Mouse (Mus musculus) layer of hippocampus, adult 2 months (tissue): Measurements from ENCODE around the gene Mymx. TPM values are rescaled to one million over a fixed set of nuclear protein-coding genes. Genes with fewer than 3 reads are reported as not detected.

Experiments
- DNase-seq, 2 experiments: peaks; one replicate each; pipeline ENCODE4 v3.0.0; 2022; ENCODE audit warnings: low spot score in 2 of 2
- H3K27ac ChIP-seq: fragments of 200-600 bp; 2 replicates; pipeline ENCODE4 v1.8.1; 2022
- H3K4me3 ChIP-seq: fragments of 200-600 bp; 2 replicates; pipeline ENCODE4 v1.8.1; 2022; ENCODE audit warnings: mild to moderate bottlenecking
- CTCF ChIP-seq: fragments of 200-600 bp; conservative IDR thresholded peaks from 2 replicates; pipeline ENCODE4 v1.8.1; 2022; ENCODE audit warnings: antibody characterized with exemption, mild to moderate bottlenecking, moderate library complexity
- total RNA-seq, 2 experiments: library from RNA; stranded (reverse); gene quantifications; 2 replicates each; pipeline ENCODE4 v1.2.3; 2021

The Mymx gene
- total RNA-seq, 2 experiments from 2014 or later: not detected

- no peak for TF ChIP-seq CTCF
Observed at GRCm38 (mm10) chr17:45600267-45600666, 1.6 kb downstream of the Mymx start.

GRCm38 (mm10) chr17:45599446-45600242, 2.3 kb downstream of the Mymx start, which contains the start of gene Slc29a1:
TSS of gene Slc29a1 (minus strand) at chr17:45599606.
- peak within 1 kb of the TSS; percentile 26; the same call in 1 of the 2 replicates for H3K4me3 ChIP-seq
- H3K27ac ChIP-seq: no peak within 1 kb of the TSS
- no peak for TF ChIP-seq CTCF
- no peak for DNase-seq

More at GRCm38 (mm10) chr17:45600267-45600666, 1.6 kb downstream of the Mymx start:
- DNase-seq: no peak
- no peak overlapping the region for H3K27ac ChIP-seq
- H3K4me3 ChIP-seq: no peak overlapping the region

- no peak overlapping the region for H3K4me3 ChIP-seq
- no peak for TF ChIP-seq CTCF
- DNase-seq: no peak
- no peak overlapping the region for H3K27ac ChIP-seq
Observed at GRCm38 (mm10) chr17:45598891-45599290, 3.0 kb downstream of the Mymx start.

GRCm38 (mm10) chr17:45598376-45598775, 3.5 kb downstream of the Mymx start:
- TF ChIP-seq CTCF: no peak
- H3K4me3 ChIP-seq: no peak overlapping the region
- no peak overlapping the region for H3K27ac ChIP-seq
- no peak for DNase-seq

GRCm38 (mm10) chr17:45597787-45598186, 4.1 kb downstream of the Mymx start:
- DNase-seq: no peak
- no peak overlapping the region for H3K27ac ChIP-seq
- no peak for TF ChIP-seq CTCF
- no peak overlapping the region for H3K4me3 ChIP-seq

- Histone ChIP-seq H3K4me3 (no peak overlapping the region), H3K27ac (peak overlapping the region; percentile 59; the same call in 1 of the 2 replicates)
- peak; percentile 81 for TF ChIP-seq CTCF
- DNase-seq: peak; percentile 44 to 58
Observed at GRCm38 (mm10) chr17:45596631-45597396, 5.1 kb downstream of the Mymx start.

- Histone ChIP-seq H3K27ac (peak overlapping the region; percentile 49; the same call in 1 of the 2 replicates), H3K4me3 (peak overlapping the region; percentile 69)
- DNase-seq: no peak
- no peak for TF ChIP-seq CTCF
Observed at GRCm38 (mm10) chr17:45595736-45596390, 6.0 kb downstream of the Mymx start.

- DNase-seq: no peak
- peak overlapping the region; percentile 69 for H3K4me3 ChIP-seq
- TF ChIP-seq CTCF: peak; percentile 15; the same call in 1 of the 2 replicates
- peak overlapping the region; percentile 49; the same call in 1 of the 2 replicates for H3K27ac ChIP-seq
Observed at GRCm38 (mm10) chr17:45594881-45595735, 6.8 kb downstream of the Mymx start.

- Histone ChIP-seq H3K4me3 (no peak overlapping the region), H3K27ac (no peak overlapping the region)
- TF ChIP-seq CTCF: no peak
- DNase-seq: no peak
Observed at GRCm38 (mm10) chr17:45594195-45594594, 7.7 kb downstream of the Mymx start.

- Histone ChIP-seq H3K27ac (no peak overlapping the region), H3K4me3 (no peak overlapping the region)
- TF ChIP-seq CTCF: no peak
- DNase-seq: no peak
Observed at GRCm38 (mm10) chr17:45593479-45593878, 8.4 kb downstream of the Mymx start.

GRCm38 (mm10) chr17:45592606-45593431, 9.1 kb downstream of the Mymx start:
- Histone ChIP-seq H3K4me3 (no peak overlapping the region; the same call in 1 of the 2 replicates), H3K27ac (peak overlapping the region; percentile 58)
- no peak for DNase-seq
- TF ChIP-seq CTCF: no peak
